8 mouse cellular contexts compared by ENCODE assay signal in the genomic region with DNA sequence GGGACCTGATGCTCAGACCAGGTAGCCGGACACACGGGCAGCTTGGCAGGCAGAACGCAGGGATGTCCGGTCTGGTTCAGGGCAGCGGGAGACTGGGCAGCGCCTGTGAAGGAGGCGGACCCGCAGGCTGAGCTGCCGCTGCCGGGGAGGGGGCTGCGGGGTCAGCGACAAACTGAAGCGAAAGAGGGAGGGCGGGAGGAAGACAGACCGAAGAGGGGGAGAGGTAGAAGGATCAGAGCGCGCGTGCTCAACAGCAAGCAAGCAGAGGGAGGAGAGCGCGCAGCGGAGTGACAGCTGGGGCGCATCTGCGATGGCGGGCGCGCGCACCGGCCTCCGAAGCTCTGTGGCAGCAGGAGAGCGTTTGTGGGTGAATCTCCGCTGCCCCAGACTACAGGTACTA. TPM values are rescaled to one million over a fixed set of nuclear protein-coding genes. Genes with fewer than 3 reads are reported as not detected.
DNase-seq lines count a peak whose midpoint lies in the region; ATAC-seq lines count a peak whose summit lies in the region.

A gene (minus strand): TSS at position 261 of the 400 bp plus-strand sequence.

- H3K9ac ChIP-seq in kidney, embryonic 16.5 days (replicated peaks; ENCODE audit: low read length), result no peak within 1 kb of the TSS
- H3K9ac ChIP-seq in hindbrain, embryonic 14.5 days, result peak within 1 kb of the TSS; percentile 82

- H3K27me3 ChIP-seq in kidney, embryonic 16.5 days (ENCODE audit: insufficient read depth, low read length), result peaks cover 52% of the 10 kb centered on the region
- peaks cover 4% of the 10 kb centered on the region; the same call in 1 of the 2 replicates for H3K27me3 ChIP-seq in hindbrain, embryonic 14.5 days (ENCODE audit: control insufficient read depth, insufficient read depth, low read length)
- peaks cover 80% of the 10 kb centered on the region for H3K27me3 ChIP-seq in limb, embryonic 10.5 days (ENCODE audit: low read depth, poor library complexity, severe bottlenecking)

- WGBS in kidney, embryonic 16.5 days, result 1% methylated on average over 30 of the region's 31 CpGs
- WGBS in hindbrain, embryonic 14.5 days, result under 1% methylated on average over 31 of the region's 31 CpGs
- under 1% methylated on average over 31 of the region's 31 CpGs for WGBS in limb, embryonic 10.5 days

- no peaks in the 10 kb centered on the region for H3K36me3 ChIP-seq in kidney, embryonic 16.5 days (ENCODE audit: insufficient read depth, low read length)
- H3K36me3 ChIP-seq in hindbrain, embryonic 14.5 days (replicated peaks; ENCODE audit: control insufficient read depth, insufficient read depth), result no peaks in the 10 kb centered on the region
- H3K36me3 ChIP-seq in limb, embryonic 10.5 days, result no peaks in the 10 kb centered on the region

- H3K4me1 ChIP-seq in kidney, embryonic 16.5 days (ENCODE audit: insufficient read depth, low read length), result peaks cover 29% of the 10 kb centered on the region
- H3K4me1 ChIP-seq in hindbrain, embryonic 14.5 days (replicated peaks; ENCODE audit: control insufficient read depth, insufficient read depth, low read length), result peaks cover 44% of the 10 kb centered on the region
- H3K4me1 ChIP-seq in limb, embryonic 10.5 days, result peaks cover 60% of the 10 kb centered on the region

- peak within 1 kb of the TSS; percentile 41 for H3K4me3 ChIP-seq in kidney, embryonic 16.5 days (ENCODE audit: low read length)
- H3K4me3 ChIP-seq in hindbrain, embryonic 14.5 days (replicated peaks; ENCODE audit: low read length), result peak within 1 kb of the TSS; percentile 57
- peak within 1 kb of the TSS; percentile 46 for H3K4me3 ChIP-seq in limb, embryonic 10.5 days

- ATAC-seq in kidney, embryonic 16.5 days (ENCODE audit: low FRiP score, low TSS enrichment), result no peak
- peak; percentile 43 for ATAC-seq in hindbrain, embryonic 14.5 days (ENCODE audit: low FRiP score)
- no peak for ATAC-seq in erythroid progenitor cell, adult 5-6 weeks (replicated peaks; ENCODE audit: low FRiP score, poor library complexity, severe bottlenecking)

- DNase-seq in kidney, postnatal 25 days, result no peak
- peak; percentile 45 to 53 for DNase-seq in cerebellum, postnatal 36 days
- peak; percentile 68 for DNase-seq in hindbrain, embryonic 14.5 days (ENCODE audit: low spot score)
- peak; percentile 41 for DNase-seq in limb, embryonic 10.5 days (ENCODE audit: low spot score)
- DNase-seq in retina, postnatal 1 day, result peak; percentile 85
- no peak for DNase-seq in urinary bladder, postnatal 4 days (ENCODE audit: low spot score in 2 of 2)

- H3K4me2 ChIP-seq in kidney, embryonic 16.5 days (replicated peaks; ENCODE audit: low read depth, low read length), result peak within 1 kb of the TSS; percentile 57
- H3K4me2 ChIP-seq in hindbrain, embryonic 14.5 days (replicated peaks), result peak within 1 kb of the TSS; percentile 85

- H3K9me3 ChIP-seq in kidney, embryonic 16.5 days (ENCODE audit: low read length), result no peaks in the 10 kb centered on the region
- no peaks in the 10 kb centered on the region for H3K9me3 ChIP-seq in hindbrain, embryonic 14.5 days (ENCODE audit: control insufficient read depth, low read length)
- no peaks in the 10 kb centered on the region for H3K9me3 ChIP-seq in limb, embryonic 10.5 days (replicated peaks)

- no peak within 1 kb of the TSS for H3K27ac ChIP-seq in kidney, embryonic 16.5 days (ENCODE audit: low read length)
- H3K27ac ChIP-seq in hindbrain, embryonic 14.5 days, result peak within 1 kb of the TSS; percentile 77
- H3K27ac ChIP-seq in limb, embryonic 10.5 days, result 0 out of 2 replicates have a peak within 1 kb of the TSS, but pooled peaks have one; percentile 14

RNA-seq across cellular contexts. Expression of the gene that starts here (rescaled TPM):
- polyA plus RNA-seq in kidney, embryonic 16.5 days (2015; fragmentation: Nextera tagmentation; extraction: Ambion mirVana), result 0.13 and 0.49 TPM in 2 replicates
- polyA plus RNA-seq in hindbrain, embryonic 14.5 days (2014; fragmentation: Nextera tagmentation; extraction: Ambion mirVana), result 7.8 and 13.2 TPM in 2 replicates
- polyA plus RNA-seq in limb, embryonic 10.5 days (2016; fragmentation: Nextera tagmentation; extraction: Ambion mirVana), result not detected in 2 replicates
- total RNA-seq in erythroid progenitor cell, adult 5-6 weeks (2015; ENCODE audit: low replicate concordance), result not detected in 2 replicates
- 0.08 TPM in 1 of 2 replicates, not detected in the other for total RNA-seq in erythroid progenitor cell, adult 5-6 weeks (2017; ENCODE audit: low replicate concordance)

Comparison
In these comparisons a context has a peak if more than half of its experiments do, and no peak if none do; other contexts are left out.
1. Peak in DNase-seq, H3K4me3 ChIP-seq and H3K27ac ChIP-seq in limb, embryonic 10.5 days; RNA of the gene not detected or under 1 TPM.
2. DNase-seq: peak in cerebellum, postnatal 36 days (2 of 2), hindbrain, embryonic 14.5 days (single experiment) and retina, postnatal 1 day (single experiment); none in kidney, postnatal 25 days (0 of 2) and urinary bladder, postnatal 4 days (0 of 2).
3. Peak in every context shown above with its lines, with median percentiles within 50 percentile points of each other: H3K4me3 ChIP-seq.